Mouse (Mus musculus) embryonic fibroblast, embryonic 13.5 days (primary cell): Measurements from ENCODE around the gene Tnnt3.

Experiments
- CTCF ChIP-seq: IDR thresholded peaks from 2 replicates; pipeline ENCODE4 v1.5.1; 2011; ENCODE audit warnings: mild to moderate bottlenecking, control low read depth, low read length, moderate library complexity, borderline replicate concordance; ENCODE audit not compliant: insufficient read depth
- POLR2A ChIP-seq: IDR thresholded peaks from 2 replicates; pipeline ENCODE4 v1.6.1; 2011; ENCODE audit warnings: low read depth, mild to moderate bottlenecking, control low read depth, low read length, moderate library complexity

- no peak for TF ChIP-seq POLR2A
- no peak for TF ChIP-seq CTCF
Observed at GRCm38 (mm10) chr7:142552591-142553416, 54.2 kb downstream of the Tnnt3 start.
